Mouse (Mus musculus) layer of hippocampus, adult 9-10 months (tissue): ENCODE measurements at regions not wholly inside any gene's neighbourhood (a gene's known extent, or its start where the extent isn't known, plus 50 kb on each side); places are given as distances from the start of the nearest gene placed in this dataset.

ENCODE experiments used
- DNase-seq: peaks from one replicate; pipeline ENCODE4 v3.0.0; 2022; ENCODE audit warnings: low spot score

GRCm38 (mm10) chr1:75833071-75833830, 287.2 kb downstream of the Slc4a3 start:
- DNase-seq: no peak

- DNase-seq: no peak
Measured at GRCm38 (mm10) chr1:75834361-75834760, 288.3 kb downstream of the Slc4a3 start.

- no peak for DNase-seq
Measured at GRCm38 (mm10) chr1:75839551-75840223, 293.6 kb downstream of the Slc4a3 start.

- DNase-seq: no peak
Measured at GRCm38 (mm10) chr1:75842396-75842795, 296.3 kb downstream of the Slc4a3 start.

- no peak for DNase-seq
Measured at GRCm38 (mm10) chr1:75843326-75843725, 297.3 kb downstream of the Slc4a3 start.

- no peak for DNase-seq
Measured at GRCm38 (mm10) chr1:75844123-75844522, 298.1 kb downstream of the Slc4a3 start.

- no peak for DNase-seq
Measured at GRCm38 (mm10) chr1:75844529-75844928, 298.5 kb downstream of the Slc4a3 start.

GRCm38 (mm10) chr1:75844981-75845380, 298.9 kb downstream of the Slc4a3 start:
- no peak for DNase-seq

GRCm38 (mm10) chr1:75845771-75846535, 299.9 kb downstream of the Slc4a3 start:
- no peak for DNase-seq

GRCm38 (mm10) chr1:75847681-75848080, 301.6 kb downstream of the Slc4a3 start:
- no peak for DNase-seq

GRCm38 (mm10) chr1:75848436-75848835, 302.4 kb downstream of the Slc4a3 start:
- no peak for DNase-seq

- no peak for DNase-seq
Measured at GRCm38 (mm10) chr1:75850131-75850530, 304.1 kb downstream of the Slc4a3 start.

GRCm38 (mm10) chr1:75858551-75859255, 312.6 kb downstream of the Slc4a3 start:
- no peak for DNase-seq

GRCm38 (mm10) chr1:75862757-75863156, 316.7 kb downstream of the Slc4a3 start:
- DNase-seq: no peak

- no peak for DNase-seq
Measured at GRCm38 (mm10) chr1:75866556-75866955, 320.5 kb downstream of the Slc4a3 start.

- no peak for DNase-seq
Measured at GRCm38 (mm10) chr1:75869414-75869813, 323.3 kb downstream of the Slc4a3 start.

- DNase-seq: no peak
Measured at GRCm38 (mm10) chr1:75869846-75870245, 323.8 kb downstream of the Slc4a3 start.

GRCm38 (mm10) chr1:75873911-75874310, 327.8 kb downstream of the Slc4a3 start:
- DNase-seq: no peak

- peak; percentile 63 for DNase-seq
Measured at GRCm38 (mm10) chr1:75877209-75877608, 331.1 kb downstream of the Slc4a3 start.

GRCm38 (mm10) chr1:75885632-75886031, 339.6 kb downstream of the Slc4a3 start:
- DNase-seq: no peak

- no peak for DNase-seq
Measured at GRCm38 (mm10) chr1:75888499-75889208, 342.6 kb downstream of the Slc4a3 start.
